Mouse (Mus musculus) retina, postnatal 7 days (tissue): ENCODE measurements around the gene Magi2.
"Not testable (repeated sequence)": the region's sequence is repeated elsewhere in the genome, so short reads cannot be mapped to it uniquely, and the experiment has no call there.

Experiments
- DNase-seq: peaks from one replicate; pipeline ENCODE4 v3.0.0-alpha.2; 2012; ENCODE audit warnings: low read depth, low spot score

Magi2 gene

GRCm38 (mm10) chr5:19429290-19429689 is 202.5 kb downstream of the Magi2 start:
- peak; percentile 24 for DNase-seq

- no peak for DNase-seq
These were observed 235.7 kb downstream of the Magi2 start for GRCm38 (mm10) chr5:19462541-19462940.

- DNase-seq, result no peak
These were observed 238.5 kb downstream of the Magi2 start for GRCm38 (mm10) chr5:19465383-19465782.

- no peak for DNase-seq
These were observed 246.1 kb downstream of the Magi2 start for GRCm38 (mm10) chr5:19472851-19473439.

GRCm38 (mm10) chr5:19482981-19483380 is 256.1 kb downstream of the Magi2 start:
- DNase-seq, result no peak

GRCm38 (mm10) chr5:19487947-19488346 is 261.1 kb downstream of the Magi2 start:
- DNase-seq, result no peak

- no peak for DNase-seq
These were observed 274.2 kb downstream of the Magi2 start for GRCm38 (mm10) chr5:19501005-19501404.

- peak; percentile 29 for DNase-seq
These were observed 295.3 kb downstream of the Magi2 start for GRCm38 (mm10) chr5:19522168-19522567.

GRCm38 (mm10) chr5:19539348-19539747 is 312.5 kb downstream of the Magi2 start:
- DNase-seq, result no peak

GRCm38 (mm10) chr5:19546424-19546823 is 319.6 kb downstream of the Magi2 start:
- no peak for DNase-seq

- no peak for DNase-seq
These were observed 320.1 kb downstream of the Magi2 start for GRCm38 (mm10) chr5:19546900-19547299.

GRCm38 (mm10) chr5:19553510-19553909 is 326.7 kb downstream of the Magi2 start:
- no peak for DNase-seq

- DNase-seq, result no peak
These were observed 338.8 kb downstream of the Magi2 start for GRCm38 (mm10) chr5:19565636-19566035.

GRCm38 (mm10) chr5:19566136-19566535 is 339.3 kb downstream of the Magi2 start:
- not testable (repeated sequence) for DNase-seq

- no peak for DNase-seq
These were observed 380.9 kb downstream of the Magi2 start for GRCm38 (mm10) chr5:19607700-19608099.

- DNase-seq, result no peak
These were observed 385.0 kb downstream of the Magi2 start for GRCm38 (mm10) chr5:19611788-19612187.

GRCm38 (mm10) chr5:19621678-19622077 is 394.8 kb downstream of the Magi2 start:
- DNase-seq, result no peak

GRCm38 (mm10) chr5:19633976-19634375 is 407.1 kb downstream of the Magi2 start:
- DNase-seq, result no peak

GRCm38 (mm10) chr5:19637789-19638188 is 411.0 kb downstream of the Magi2 start:
- DNase-seq, result no peak

- no peak for DNase-seq
These were observed 429.1 kb downstream of the Magi2 start for GRCm38 (mm10) chr5:19655986-19656385.

GRCm38 (mm10) chr5:19666416-19666815 is 439.6 kb downstream of the Magi2 start:
- DNase-seq, result no peak

- no peak for DNase-seq
These were observed 490.5 kb downstream of the Magi2 start for GRCm38 (mm10) chr5:19717296-19717695.

- DNase-seq, result no peak
These were observed 499.4 kb downstream of the Magi2 start for GRCm38 (mm10) chr5:19726277-19726676.

GRCm38 (mm10) chr5:19745376-19745775 is 518.5 kb downstream of the Magi2 start:
- DNase-seq, result no peak
